Mouse (Mus musculus): Measurements from ENCODE around the gene Ddx19b. TPM values are rescaled to one million over a fixed set of nuclear protein-coding genes. Genes with fewer than 3 reads are reported as not detected.
"Not testable (repeated sequence)": the region's sequence is repeated elsewhere in the genome, so short reads cannot be mapped to it uniquely, and the experiment has no call there.

Gene Ddx19b
- polyA plus RNA-seq (2015; fragmentation: Nextera tagmentation; extraction: Ambion mirVana): 4.3 and 5.8 TPM in 2 replicates

- Histone ChIP-seq H3K4me1 (peaks cover 15% of the 10 kb centered on the region), H3K9me3 (no peaks in the 10 kb centered on the region), H3K36me3 (peaks cover 3% of the 10 kb centered on the region), H3K4me3 (no peak within 1 kb of the TSS), H3K9ac (no peak within 1 kb of the TSS), H3K4me2 (no peak within 1 kb of the TSS), H3K27ac (no peak within 1 kb of the TSS), H3K27me3 (peaks cover 6% of the 10 kb centered on the region)
- 95% methylated on average over 19 of the region's 19 CpGs for WGBS
- ATAC-seq (ENCODE audit: insufficient number of reproducible peaks, insufficient read depth, low FRiP score, low TSS enrichment, low read depth): no peak
These were observed at the start of gene Ddx19b for GRCm38 (mm10) chr8:111031572-111031971. Ddx19b (minus strand) TSS chr8:111031751.

DNA sequence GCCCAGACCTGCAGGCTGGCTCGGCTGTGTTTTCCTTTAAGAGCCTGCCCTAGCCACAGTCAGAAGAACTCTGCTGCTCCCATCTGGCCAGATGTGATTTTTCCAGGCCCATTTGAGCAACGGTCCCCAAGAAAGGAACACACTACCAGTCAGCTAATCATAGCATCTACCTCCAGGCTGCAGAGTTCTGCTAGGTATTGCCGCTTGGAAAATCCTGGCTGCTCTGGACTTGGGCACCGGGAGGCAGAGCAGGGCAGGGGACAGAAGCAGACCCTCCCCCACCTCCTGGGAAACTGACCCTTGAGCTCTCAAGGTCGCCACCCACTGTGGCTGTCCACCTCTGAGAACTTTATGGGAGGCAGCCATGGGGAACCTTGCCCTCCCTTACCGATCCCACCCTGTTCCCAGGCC, 48.3 kb upstream of the Ddx19b start:
- 36% methylated on average over 6 of the region's 6 CpGs for WGBS
- no peak overlapping the region for H3K27ac ChIP-seq
- ATAC-seq (ENCODE audit: insufficient number of reproducible peaks, insufficient read depth, low FRiP score, low TSS enrichment, low read depth): no peak
- no peak overlapping the region; the same call in 1 of the 2 replicates for H3K9ac ChIP-seq
- peaks cover 5% of the 10 kb centered on the region for H3K4me1 ChIP-seq
- H3K9me3 ChIP-seq: no peaks in the 10 kb centered on the region
- no peak overlapping the region for H3K4me2 ChIP-seq
- no peak overlapping the region for H3K4me3 ChIP-seq
- H3K27me3 ChIP-seq: 0 out of 2 replicates have a peak, but pooled peaks cover 2% of the 10 kb centered on the region
- no peaks in the 10 kb centered on the region for H3K36me3 ChIP-seq

- Histone ChIP-seq H3K4me2 (no peak overlapping the region), H3K27ac (no peak overlapping the region), H3K9ac (no peak overlapping the region; the same call in 1 of the 2 replicates), H3K4me1 (peaks cover 5% of the 10 kb centered on the region), H3K27me3 (0 out of 2 replicates have a peak, but pooled peaks cover 2% of the 10 kb centered on the region), H3K4me3 (no peak overlapping the region), H3K36me3 (no peaks in the 10 kb centered on the region), H3K9me3 (no peaks in the 10 kb centered on the region)
- no peak for ATAC-seq (ENCODE audit: insufficient number of reproducible peaks, insufficient read depth, low FRiP score, low TSS enrichment, low read depth)
- WGBS: 59% methylated on average over 5 of the region's 5 CpGs
These were observed 47.9 kb upstream of the Ddx19b start for GRCm38 (mm10) chr8:111079461-111079860.

- no peaks in the 10 kb centered on the region for H3K27me3 ChIP-seq
- H3K4me3 ChIP-seq: no peak overlapping the region
- no peaks in the 10 kb centered on the region for H3K9me3 ChIP-seq
- H3K4me1 ChIP-seq: no peaks in the 10 kb centered on the region
- no peak for ATAC-seq (ENCODE audit: insufficient number of reproducible peaks, insufficient read depth, low FRiP score, low TSS enrichment, low read depth)
- WGBS: 88% methylated on average over 3 of the region's 3 CpGs
- no peak overlapping the region for H3K9ac ChIP-seq
- no peaks in the 10 kb centered on the region for H3K36me3 ChIP-seq
- H3K27ac ChIP-seq: no peak overlapping the region
- H3K4me2 ChIP-seq: no peak overlapping the region
These were observed 44.4 kb upstream of the Ddx19b start for GRCm38 (mm10) chr8:111075926-111076325.

- not testable (repeated sequence) for H3K27ac ChIP-seq; ATAC-seq (ENCODE audit: insufficient number of reproducible peaks, insufficient read depth, low FRiP score, low TSS enrichment, low read depth)
- 93% methylated on average over 9 of the region's 9 CpGs for WGBS
These were observed 37.1 kb upstream of the Ddx19b start for GRCm38 (mm10) chr8:111068660-111069059.

GRCm38 (mm10) chr8:111067439-111067838, 35.9 kb upstream of the Ddx19b start:
- no peaks in the 10 kb centered on the region for H3K9me3 ChIP-seq
- no peaks in the 10 kb centered on the region for H3K4me1 ChIP-seq
- no peaks in the 10 kb centered on the region for H3K27me3 ChIP-seq
- H3K27ac ChIP-seq: no peak overlapping the region
- 27% methylated on average over 10 of the region's 10 CpGs for WGBS
- no peak overlapping the region for H3K9ac ChIP-seq
- H3K4me2 ChIP-seq: no peak overlapping the region
- ATAC-seq (ENCODE audit: insufficient number of reproducible peaks, insufficient read depth, low FRiP score, low TSS enrichment, low read depth): no peak
- H3K36me3 ChIP-seq: no peaks in the 10 kb centered on the region
- H3K4me3 ChIP-seq: no peak overlapping the region

More at GRCm38 (mm10) chr8:111068660-111069059, 37.1 kb upstream of the Ddx19b start:
- not testable (repeated sequence) for H3K4me3 ChIP-seq, H3K9ac ChIP-seq, H3K4me1 ChIP-seq, H3K36me3 ChIP-seq, H3K27me3 ChIP-seq, H3K4me2 ChIP-seq, H3K9me3 ChIP-seq

GRCm38 (mm10) chr8:111066308-111066707, 34.8 kb upstream of the Ddx19b start:
- Histone ChIP-seq H3K36me3 (no peaks in the 10 kb centered on the region), H3K9ac (no peak overlapping the region), H3K4me3 (no peak overlapping the region), H3K27ac (no peak overlapping the region), H3K9me3 (no peaks in the 10 kb centered on the region), H3K27me3 (no peaks in the 10 kb centered on the region), H3K4me2 (no peak overlapping the region), H3K4me1 (peaks cover 1% of the 10 kb centered on the region)
- WGBS: 56% methylated on average over 4 of the region's 4 CpGs
- no peak for ATAC-seq (ENCODE audit: insufficient number of reproducible peaks, insufficient read depth, low FRiP score, low TSS enrichment, low read depth)

DNA sequence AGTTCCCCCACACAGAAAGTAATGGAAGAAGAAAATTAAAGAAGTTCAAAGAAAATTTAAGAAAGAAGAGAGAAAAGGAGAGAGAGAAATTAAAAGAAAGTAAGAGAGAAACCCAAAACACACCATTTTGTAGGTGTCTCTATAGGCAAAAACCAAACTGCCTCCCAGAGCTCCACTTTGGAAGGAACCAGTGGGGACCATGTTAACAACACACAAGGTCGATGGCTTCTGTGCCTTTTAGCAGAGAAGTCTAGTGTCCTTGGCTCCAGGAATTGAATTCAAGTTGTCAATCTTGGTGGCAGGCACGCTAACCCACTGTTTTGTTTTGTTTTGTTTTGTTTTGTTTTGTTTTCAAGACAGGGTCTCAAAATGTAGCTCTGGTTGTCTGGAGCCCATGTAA, 31.3 kb upstream of the Ddx19b start:
- no peak overlapping the region for H3K9ac ChIP-seq
- H3K27ac ChIP-seq: no peak overlapping the region
- H3K36me3 ChIP-seq: no peaks in the 10 kb centered on the region
- ATAC-seq (ENCODE audit: insufficient number of reproducible peaks, insufficient read depth, low FRiP score, low TSS enrichment, low read depth): no peak
- no peaks in the 10 kb centered on the region for H3K27me3 ChIP-seq
- H3K4me1 ChIP-seq: peaks cover 22% of the 10 kb centered on the region
- peak overlapping the region; percentile 85 for H3K4me2 ChIP-seq
- no peaks in the 10 kb centered on the region for H3K9me3 ChIP-seq
- peak overlapping the region; percentile 73 for H3K4me3 ChIP-seq
- 57% methylated on average over 2 of the region's 2 CpGs for WGBS

DNA sequence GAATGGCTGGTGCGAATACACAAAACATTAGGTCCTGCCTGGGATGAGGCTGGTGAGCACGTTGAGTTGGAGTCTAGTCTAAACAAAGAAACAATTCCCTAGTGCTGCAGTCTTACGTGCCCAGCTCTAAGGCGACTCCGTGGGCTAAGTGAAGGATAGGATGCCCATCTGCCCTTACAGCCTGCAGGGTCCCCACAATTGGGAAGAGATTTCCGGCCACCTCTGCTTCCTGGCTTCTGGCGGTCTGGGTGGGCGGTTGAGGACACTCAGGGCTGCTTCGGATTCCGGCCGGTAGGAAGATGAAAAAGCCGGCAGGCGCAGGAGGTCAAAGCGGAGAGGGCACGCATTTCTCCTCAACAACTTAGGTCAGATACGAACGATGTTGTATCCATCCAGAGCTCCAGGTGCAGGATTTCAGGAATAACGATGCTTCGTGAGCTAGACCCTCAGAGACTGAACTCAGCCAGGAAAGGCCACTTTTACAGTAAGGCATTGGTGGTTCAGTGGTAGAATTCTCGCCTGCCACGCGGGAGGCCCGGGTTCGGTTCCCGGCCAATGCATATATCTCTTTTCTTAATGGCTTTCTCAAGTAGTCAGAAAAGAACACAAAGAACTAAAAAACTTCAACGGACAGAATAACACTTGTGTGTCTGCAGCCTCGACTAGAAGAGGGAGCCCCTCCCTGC, 30.7 kb upstream of the Ddx19b start:
- H3K4me1 ChIP-seq: peaks cover 28% of the 10 kb centered on the region

GRCm38 (mm10) chr8:111061688-111062071, 30.1 kb upstream of the Ddx19b start:
- Histone ChIP-seq H3K4me2 (peak overlapping the region; percentile 85), H3K27me3 (no peaks in the 10 kb centered on the region), H3K36me3 (no peaks in the 10 kb centered on the region), H3K4me1 (peaks cover 31% of the 10 kb centered on the region), H3K4me3 (peak overlapping the region; percentile 73), H3K9ac (peak overlapping the region; percentile 76), H3K27ac (peak overlapping the region; percentile 66), H3K9me3 (no peaks in the 10 kb centered on the region)
- ATAC-seq (ENCODE audit: insufficient number of reproducible peaks, insufficient read depth, low FRiP score, low TSS enrichment, low read depth): 0 out of 2 replicates have a peak, but pooled peaks have one; percentile 7
- WGBS: under 1% methylated on average over 14 of the region's 14 CpGs

More for the DNA sequence above, 30.7 kb upstream of the Ddx19b start:
- H3K4me3 ChIP-seq: peak overlapping the region; percentile 73
- no peaks in the 10 kb centered on the region for H3K27me3 ChIP-seq
- no peaks in the 10 kb centered on the region for H3K9me3 ChIP-seq
- peak overlapping the region; percentile 66 for H3K27ac ChIP-seq
- no peaks in the 10 kb centered on the region for H3K36me3 ChIP-seq
- H3K9ac ChIP-seq: peak overlapping the region; percentile 76
- peak; percentile 83 for ATAC-seq (ENCODE audit: insufficient number of reproducible peaks, insufficient read depth, low FRiP score, low TSS enrichment, low read depth)
- peak overlapping the region; percentile 85 for H3K4me2 ChIP-seq
- under 1% methylated on average over 27 of the region's 27 CpGs for WGBS

DNA sequence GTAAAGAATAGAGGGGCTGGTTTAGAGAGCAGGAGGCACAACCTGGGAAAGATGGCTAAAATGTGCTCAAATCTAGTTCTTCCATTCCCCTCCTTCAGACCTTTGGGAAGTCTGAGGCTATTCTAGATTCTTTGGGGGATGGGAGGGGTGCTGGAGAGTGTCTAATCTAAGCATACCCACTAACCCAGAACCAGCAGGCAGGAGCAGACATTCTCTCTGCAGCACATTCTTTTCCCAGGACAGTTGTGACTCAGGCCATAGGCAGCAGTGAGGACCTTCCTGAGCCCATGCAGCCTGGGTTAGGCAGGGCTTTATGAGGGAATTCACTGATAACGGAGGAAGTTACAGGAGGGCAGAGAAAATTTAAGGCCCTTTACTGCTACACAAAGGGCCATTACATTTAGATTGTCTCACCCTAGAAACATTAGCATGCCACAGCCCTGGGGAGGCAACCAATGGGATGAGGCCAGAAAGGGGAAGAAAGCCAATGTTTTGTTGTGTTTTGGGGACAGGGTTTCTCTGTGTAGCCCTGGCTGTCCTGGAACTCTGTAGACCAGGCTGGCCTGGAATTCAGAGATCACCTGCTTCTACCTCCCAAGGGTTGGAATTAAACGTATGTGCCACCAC, 27.5 kb upstream of the Ddx19b start:
- no peak overlapping the region for H3K4me2 ChIP-seq
- no peak for ATAC-seq (ENCODE audit: insufficient number of reproducible peaks, insufficient read depth, low FRiP score, low TSS enrichment, low read depth)
- H3K4me3 ChIP-seq: no peak overlapping the region
- no peaks in the 10 kb centered on the region for H3K27me3 ChIP-seq
- H3K9me3 ChIP-seq: no peaks in the 10 kb centered on the region
- H3K27ac ChIP-seq: no peak overlapping the region
- H3K9ac ChIP-seq: no peak overlapping the region
- H3K4me1 ChIP-seq: peaks cover 31% of the 10 kb centered on the region
- WGBS: 48% methylated on average over 2 of the region's 2 CpGs
- H3K36me3 ChIP-seq: peaks cover 17% of the 10 kb centered on the region
